Comparison of ENCODE assay signal across 9 mouse cellular contexts in the genomic region with DNA sequence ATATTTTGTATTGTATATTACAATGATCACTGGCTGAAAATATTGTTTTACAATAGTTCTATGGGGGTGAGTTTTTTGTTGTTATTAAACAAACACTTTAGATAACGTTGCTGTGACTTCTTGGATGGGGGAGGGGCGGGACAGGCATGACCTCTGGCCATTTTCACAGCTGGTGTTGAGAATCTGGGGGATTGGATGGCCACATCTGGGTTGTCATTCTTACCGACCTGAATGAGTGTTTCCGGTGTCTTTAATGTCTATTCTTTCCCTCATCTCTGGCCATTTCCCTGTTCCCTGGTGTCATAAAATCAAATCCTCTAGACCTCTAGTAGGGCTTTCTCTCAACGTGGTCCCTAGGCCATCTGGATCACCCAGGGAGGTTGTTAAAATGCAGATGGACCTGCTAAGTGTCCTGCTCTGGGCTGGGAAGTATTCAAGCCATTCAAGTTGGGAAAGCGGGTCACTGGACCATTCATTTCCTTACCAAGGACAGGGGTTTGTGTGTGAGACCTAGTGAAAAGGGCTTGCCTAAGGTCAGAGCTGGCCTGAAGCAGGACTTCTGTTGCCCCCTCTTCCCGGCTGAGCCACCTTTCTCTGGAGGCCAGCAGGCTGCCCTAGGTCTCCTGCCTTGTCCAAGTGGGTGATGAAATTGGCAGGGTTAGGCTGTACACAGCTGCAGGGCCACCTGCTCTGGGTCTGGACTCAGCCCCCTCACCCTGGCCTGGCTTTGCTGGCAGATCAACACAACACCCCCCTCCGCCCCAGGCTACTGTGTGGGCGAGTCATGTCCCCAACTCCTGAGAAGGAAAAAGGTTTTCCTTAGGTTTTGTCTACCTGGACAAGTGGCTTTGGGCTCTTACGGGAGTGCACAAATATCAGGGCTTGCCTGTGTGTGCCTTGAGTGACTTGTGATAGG. TPM values are rescaled to one million over a fixed set of nuclear protein-coding genes. Genes with fewer than 3 reads are reported as not detected.
DNase-seq lines count a peak whose midpoint lies in the region; ATAC-seq and TF ChIP-seq lines count a peak whose summit lies in the region.
"Had no signal": no experiment of that assay in that cellular context is flagged by ENCODE, and none has a peak within 500 bp of the region (broad histone marks: within the 10 kb centered on the region; RNA-seq: fewer than 3 reads in every experiment).

No protein-coding gene starts in this region.

- peak overlapping the region; percentile 63 for H3K4me3 ChIP-seq in heart, adult 2 months
- peak overlapping the region; percentile 92 for H3K4me3 ChIP-seq in kidney, embryonic 14.5 days (ENCODE audit: low read length)
- peak overlapping the region; percentile 60 for H3K4me3 ChIP-seq in midbrain, embryonic 13.5 days (replicated peaks)

- 25% methylated on average over 10 of the region's 10 CpGs for WGBS in heart, adult 2 months
- WGBS in kidney, embryonic 14.5 days, result 7% methylated on average over 10 of the region's 10 CpGs
- 13% methylated on average over 10 of the region's 10 CpGs for WGBS in midbrain, embryonic 13.5 days

- peak; percentile 55 to 73 for DNase-seq in cerebellum, postnatal 10 days
- DNase-seq in cerebellum, adult 18-20 months, result no peak
- DNase-seq in adipocyte (ENCODE audit: low spot score), result peak; percentile 80
- DNase-seq in heart, adult 2 months, result peak; percentile 47 to 65
- no peak for DNase-seq in layer of hippocampus, postnatal 14 days (ENCODE audit: low spot score in 2 of 2)

- intact Hi-C loops in heart, adult 2 months (cut with DNase I), result loop anchor here (1.0 to 2.0 kb wide), 2 partner anchors 10 to 83 kb away; no protein-coding TSS in a partner anchor

- H3K4me2 ChIP-seq in kidney, embryonic 14.5 days (replicated peaks; ENCODE audit: low read depth, low read length), result peak overlapping the region; percentile 90
- peak overlapping the region; percentile 91 for H3K4me2 ChIP-seq in midbrain, embryonic 13.5 days (replicated peaks)

- no peaks in the 10 kb centered on the region for H3K9me3 ChIP-seq in kidney, embryonic 14.5 days (ENCODE audit: control insufficient read depth, low read length)
- H3K9me3 ChIP-seq in midbrain, embryonic 13.5 days, result no peaks in the 10 kb centered on the region

- TF ChIP-seq POLR2A in heart, adult 2 months (IDR thresholded peaks at IDR 0.05; ENCODE audit: insufficient read depth, low read depth, low read length), result no peak; the same call in 1 of the 2 replicates

- H3K27ac ChIP-seq in heart, adult 2 months, result peak overlapping the region; percentile 90
- H3K27ac ChIP-seq in kidney, embryonic 14.5 days (ENCODE audit: low read depth, low read length), result peak overlapping the region; percentile 85
- H3K27ac ChIP-seq in midbrain, embryonic 13.5 days, result peak overlapping the region; percentile 37; the same call in 1 of the 2 replicates

- no peaks in the 10 kb centered on the region for H3K27me3 ChIP-seq in heart, adult 2 months (ENCODE audit: control insufficient read depth, insufficient read depth, low read length)
- H3K27me3 ChIP-seq in kidney, embryonic 14.5 days (ENCODE audit: control insufficient read depth, insufficient read depth, low read length), result no peaks in the 10 kb centered on the region
- peaks cover 11% of the 10 kb centered on the region for H3K27me3 ChIP-seq in midbrain, embryonic 13.5 days

- peak overlapping the region; percentile 68 for H3K9ac ChIP-seq in heart, adult 2 months (ENCODE audit: low read depth, low read length)
- peak overlapping the region; percentile 95 for H3K9ac ChIP-seq in kidney, embryonic 14.5 days (ENCODE audit: low read depth, low read length)
- H3K9ac ChIP-seq in midbrain, embryonic 13.5 days (replicated peaks), result peak overlapping the region; percentile 84

- no peak for ATAC-seq in kidney, embryonic 14.5 days (ENCODE audit: low FRiP score, low TSS enrichment)
- no peak for ATAC-seq in midbrain, embryonic 13.5 days
- no peak for ATAC-seq in megakaryocyte progenitor cell, adult 5-6 weeks (replicated peaks; ENCODE audit: poor library complexity)

- no peak for TF ChIP-seq CTCF in heart, adult 2 months (IDR thresholded peaks at IDR 0.05)

- H3K4me1 ChIP-seq in heart, adult 2 months (ENCODE audit: control insufficient read depth, insufficient read depth, low read length), result peaks cover 14% of the 10 kb centered on the region
- H3K4me1 ChIP-seq in kidney, embryonic 14.5 days (ENCODE audit: control insufficient read depth, insufficient read depth, low read length), result peaks cover 57% of the 10 kb centered on the region
- peaks cover 68% of the 10 kb centered on the region for H3K4me1 ChIP-seq in midbrain, embryonic 13.5 days (replicated peaks)

- TF ChIP-seq EP300 in heart, adult 2 months (IDR thresholded peaks at IDR 0.05; ENCODE audit: insufficient read depth, low read depth, low read length), result 0 out of 2 replicates have a peak, but pooled peaks have one; percentile 23

- H3K36me3 ChIP-seq in heart, adult 2 months (ENCODE audit: control insufficient read depth, insufficient read depth, low read length), result no peaks in the 10 kb centered on the region; the same call in 1 of the 2 replicates
- peaks cover 3% of the 10 kb centered on the region; the same call in 1 of the 2 replicates for H3K36me3 ChIP-seq in kidney, embryonic 14.5 days (ENCODE audit: control insufficient read depth, insufficient read depth, low read length)
- no peaks in the 10 kb centered on the region for H3K36me3 ChIP-seq in midbrain, embryonic 13.5 days

- H3K79me2 ChIP-seq in heart, adult 2 months (replicated peaks; ENCODE audit: control insufficient read depth, insufficient read depth, low read length), result no peaks in the 10 kb centered on the region

RNA-seq across cellular contexts. Expression of a gene that starts 1.5 kb away (rescaled TPM):
- total RNA-seq in heart, adult 2 months (2021), result 10 to 100 TPM; 56.5 to 59.8 TPM
- 74.7 and 113 TPM in 2 replicates for polyA plus RNA-seq in heart, adult 2 months (2012; rRNA removed)
- 129 and 178 TPM in 2 replicates for polyA plus RNA-seq in kidney, embryonic 14.5 days (2014; fragmentation: Nextera tagmentation; extraction: Ambion mirVana)
- polyA plus RNA-seq in midbrain, embryonic 13.5 days (2015; fragmentation: Nextera tagmentation; extraction: Ambion mirVana), result 32.8 and 39.4 TPM in 2 replicates
- 10 to 100 TPM; 32.9 to 35.8 TPM for total RNA-seq in layer of hippocampus, postnatal 14 days (2021)
- total RNA-seq in megakaryocyte progenitor cell, adult 5-6 weeks (2015), result 8.3 and 11.7 TPM in 2 replicates
- 3.6 and 7.1 TPM in 2 replicates for total RNA-seq in megakaryocyte progenitor cell, adult 5-6 weeks (2017)

RNA-seq across cellular contexts. Expression of a gene that starts 16.4 kb away (rescaled TPM):
- total RNA-seq in heart, adult 2 months (2021), result 10 to 100 TPM; 12.1 to 18.0 TPM
- polyA plus RNA-seq in heart, adult 2 months (2012; rRNA removed), result 12.0 and 13.2 TPM in 2 replicates
- 12.1 and 18.8 TPM in 2 replicates for polyA plus RNA-seq in kidney, embryonic 14.5 days (2014; fragmentation: Nextera tagmentation; extraction: Ambion mirVana)
- 4.1 and 5.5 TPM in 2 replicates for polyA plus RNA-seq in midbrain, embryonic 13.5 days (2015; fragmentation: Nextera tagmentation; extraction: Ambion mirVana)
- total RNA-seq in layer of hippocampus, postnatal 14 days (2021), result 1 to 10 TPM; 2.9 to 3.6 TPM
- total RNA-seq in megakaryocyte progenitor cell, adult 5-6 weeks (2015), result 1.4 and 1.5 TPM in 2 replicates
- 1.8 TPM in 1 of 2 replicates, not detected in the other for total RNA-seq in megakaryocyte progenitor cell, adult 5-6 weeks (2017)
- total RNA-seq: CH12.LX had no signal

RNA-seq across cellular contexts. Expression of a gene that starts 50.7 kb away (rescaled TPM):
- 10 to 100 TPM; 14.8 to 18.2 TPM for total RNA-seq in heart, adult 2 months (2021)
- polyA plus RNA-seq in heart, adult 2 months (2012; rRNA removed), result 8.6 and 12.1 TPM in 2 replicates
- 35.4 and 40.8 TPM in 2 replicates for polyA plus RNA-seq in kidney, embryonic 14.5 days (2014; fragmentation: Nextera tagmentation; extraction: Ambion mirVana)
- 42.7 and 44.1 TPM in 2 replicates for polyA plus RNA-seq in midbrain, embryonic 13.5 days (2015; fragmentation: Nextera tagmentation; extraction: Ambion mirVana)
- 10 to 100 TPM; 25.4 to 25.7 TPM for total RNA-seq in layer of hippocampus, postnatal 14 days (2021)
- 8.7 and 12.3 TPM in 2 replicates for total RNA-seq in megakaryocyte progenitor cell, adult 5-6 weeks (2015)
- total RNA-seq in megakaryocyte progenitor cell, adult 5-6 weeks (2017), result 6.1 and 11.0 TPM in 2 replicates

Comparison
In these comparisons a context has a peak if more than half of its experiments do, and no peak if none do; other contexts are left out.
1. DNase-seq: peak in cerebellum, postnatal 10 days (2 of 2), adipocyte (single experiment) and heart, adult 2 months (2 of 2); none in cerebellum, adult 18-20 months (0 of 2) and layer of hippocampus, postnatal 14 days (0 of 2).
2. H3K27ac ChIP-seq: peak in every context shown above with its lines; median percentile 90 in heart, adult 2 months; 85 in kidney, embryonic 14.5 days; 37 in midbrain, embryonic 13.5 days.
3. Peak in every context shown above with its lines, with median percentiles within 50 percentile points of each other: H3K4me3 ChIP-seq and H3K9ac ChIP-seq.